Comparison of ENCODE assay signal across 15 mouse cellular contexts in the genomic region with DNA sequence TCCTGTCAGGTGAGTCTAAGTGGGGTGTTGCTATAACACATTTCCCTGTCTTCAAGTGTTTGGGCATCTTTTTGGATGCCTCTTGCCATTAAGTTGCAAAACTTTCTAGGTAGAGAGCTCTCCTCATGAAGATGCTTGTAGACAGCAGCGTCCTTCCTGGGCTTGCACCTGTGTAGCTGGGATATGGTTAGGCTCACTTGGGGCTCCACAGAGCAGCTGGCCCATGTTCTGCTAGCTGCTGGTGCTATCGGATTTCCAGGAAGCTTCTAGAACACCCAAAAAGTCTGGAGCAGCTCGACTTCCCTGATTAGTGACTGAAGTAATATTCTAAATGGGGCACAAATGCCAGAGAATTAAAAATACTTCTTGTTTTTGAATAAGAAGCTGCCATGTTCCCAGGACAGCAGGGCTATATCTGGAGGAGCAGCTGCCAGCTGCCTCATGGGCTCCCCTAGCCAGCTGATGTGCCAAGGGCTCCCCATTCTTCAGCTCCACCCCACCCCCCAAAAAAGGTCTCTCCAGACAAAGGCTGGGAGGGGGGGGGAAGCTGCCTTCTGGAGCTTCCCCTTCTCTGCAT.
DNase-seq lines count a peak whose midpoint lies in the region.
"Had no signal": no experiment of that assay in that cellular context is flagged by ENCODE, and none has a peak within 500 bp of the region (broad histone marks: within the 10 kb centered on the region; RNA-seq: fewer than 3 reads in every experiment).

No protein-coding gene starts in this region.

- DNase-seq in frontal cortex, adult 2 months (ENCODE audit: extremely low spot score in 1 of 2, low spot score in 1 of 2) = peak; percentile 21 to 32
- DNase-seq in frontal cortex, postnatal 14 days (ENCODE audit: low spot score in 2 of 2) = no peak
- DNase-seq in left cerebral cortex, postnatal 14 days (ENCODE audit: low spot score in 2 of 2) = peak; percentile 27 to 28
- no peak for DNase-seq in left cerebral cortex, adult 18-20 months (ENCODE audit: low spot score in 2 of 2)
- DNase-seq in right cerebral cortex, postnatal 14 days = peak; percentile 18
- no peak for DNase-seq in right cerebral cortex, postnatal 4 days
- DNase-seq in thymus, postnatal 4 days = no peak
- DNase-seq: adrenal gland, postnatal 14 days; cerebellum, adult 11 months; cerebellum, postnatal 10 days; gastrocnemius, postnatal 10 days; heart, adult 18-20 months; heart, postnatal 36 days; lung, adult 18-20 months; thymus, postnatal 25 days had no signal

- intact Hi-C loops in left cerebral cortex, postnatal 14 days (cut with DNase I) = no loop called here

Comparison
In these comparisons a context has a peak if more than half of its experiments do, and no peak if none do; other contexts are left out.
1. DNase-seq: peak in frontal cortex, adult 2 months (2 of 2), left cerebral cortex, postnatal 14 days (2 of 2) and right cerebral cortex, postnatal 14 days (single experiment); none in frontal cortex, postnatal 14 days (0 of 2), left cerebral cortex, adult 18-20 months (0 of 2), right cerebral cortex, postnatal 4 days (single experiment) and thymus, postnatal 4 days (single experiment).